Mouse (Mus musculus): Measurements from ENCODE around the gene Frmd8. TPM values are rescaled to one million over a fixed set of nuclear protein-coding genes. Genes with fewer than 3 reads are reported as not detected.
A peak's percentile ranks its signal among the peaks of the same experiment; 100 is the strongest.

The Frmd8 gene
- polyA plus RNA-seq, 1 experiment from 2014 or later: 20.6 TPM

GRCm38 (mm10) chr19:5827456-5828154 lies 47.5 kb downstream of the Frmd8 start:
- H3K4me2 ChIP-seq (ENCODE audit: low read depth, low read length): no peak overlapping the region
- 60% methylated on average over 9 of the region's 9 CpGs for WGBS
- H3K36me3 ChIP-seq (ENCODE audit: control insufficient read depth, insufficient read depth, low read length): 0 out of 2 replicates have a peak, but pooled peaks cover 3% of the 10 kb centered on the region
- no peaks in the 10 kb centered on the region for H3K27me3 ChIP-seq (replicated peaks; ENCODE audit: control insufficient read depth, insufficient read depth, low read length)
- no peak overlapping the region; the same call in 1 of the 2 replicates for H3K27ac ChIP-seq (replicated peaks; ENCODE audit: low read depth, low read length)
- no peak overlapping the region for H3K4me3 ChIP-seq (ENCODE audit: low read depth, low read length)
- DNase-seq (ENCODE audit: low spot score) (no peak), ATAC-seq (ENCODE audit: low read depth) (no peak)
- peaks cover 27% of the 10 kb centered on the region for H3K4me1 ChIP-seq (ENCODE audit: control insufficient read depth, insufficient read depth, low read length)
- H3K9ac ChIP-seq (ENCODE audit: low read depth, low read length): no peak overlapping the region
- no peaks in the 10 kb centered on the region for H3K9me3 ChIP-seq (ENCODE audit: control insufficient read depth, low read length)

GRCm38 (mm10) chr19:5827044-5827443 lies 48.0 kb downstream of the Frmd8 start:
- H3K27me3 ChIP-seq (replicated peaks; ENCODE audit: control insufficient read depth, insufficient read depth, low read length): no peaks in the 10 kb centered on the region
- no peaks in the 10 kb centered on the region for H3K9me3 ChIP-seq (ENCODE audit: control insufficient read depth, low read length)
- no peak overlapping the region for H3K4me2 ChIP-seq (ENCODE audit: low read depth, low read length)
- H3K9ac ChIP-seq (ENCODE audit: low read depth, low read length): no peak overlapping the region
- H3K27ac ChIP-seq (replicated peaks; ENCODE audit: low read depth, low read length): no peak overlapping the region
- 0 out of 2 replicates have a peak, but pooled peaks cover 3% of the 10 kb centered on the region for H3K36me3 ChIP-seq (ENCODE audit: control insufficient read depth, insufficient read depth, low read length)
- no peak for DNase-seq (ENCODE audit: low spot score)
- H3K4me1 ChIP-seq (ENCODE audit: control insufficient read depth, insufficient read depth, low read length): peaks cover 32% of the 10 kb centered on the region
- 64% methylated on average over 6 of the region's 6 CpGs for WGBS
- ATAC-seq (ENCODE audit: low read depth): no peak
- no peak overlapping the region for H3K4me3 ChIP-seq (ENCODE audit: low read depth, low read length)

- Histone ChIP-seq H3K4me1 (ENCODE audit: control insufficient read depth, insufficient read depth, low read length) (peaks cover 32% of the 10 kb centered on the region), H3K4me2 (ENCODE audit: low read depth, low read length) (no peak overlapping the region), H3K27ac (replicated peaks; ENCODE audit: low read depth, low read length) (no peak overlapping the region), H3K9me3 (ENCODE audit: control insufficient read depth, low read length) (no peaks in the 10 kb centered on the region), H3K27me3 (replicated peaks; ENCODE audit: control insufficient read depth, insufficient read depth, low read length) (no peaks in the 10 kb centered on the region), H3K4me3 (ENCODE audit: low read depth, low read length) (no peak overlapping the region), H3K36me3 (ENCODE audit: control insufficient read depth, insufficient read depth, low read length) (0 out of 2 replicates have a peak, but pooled peaks cover 3% of the 10 kb centered on the region), H3K9ac (ENCODE audit: low read depth, low read length) (no peak overlapping the region)
- ATAC-seq (ENCODE audit: low read depth) (no peak), DNase-seq (ENCODE audit: low spot score) (no peak)
- 72% methylated on average over 4 of the region's 4 CpGs for WGBS
Measured at GRCm38 (mm10) chr19:5826731-5827002, 48.4 kb downstream of the Frmd8 start.

- peaks cover 32% of the 10 kb centered on the region for H3K4me1 ChIP-seq (ENCODE audit: control insufficient read depth, insufficient read depth, low read length)
- H3K4me3 ChIP-seq (ENCODE audit: low read depth, low read length): no peak overlapping the region
- no peak overlapping the region; the same call in 1 of the 2 replicates for H3K9ac ChIP-seq (ENCODE audit: low read depth, low read length)
- 84% methylated on average over 5 of the region's 5 CpGs for WGBS
- no peaks in the 10 kb centered on the region for H3K9me3 ChIP-seq (ENCODE audit: control insufficient read depth, low read length)
- no peak overlapping the region for H3K27ac ChIP-seq (replicated peaks; ENCODE audit: low read depth, low read length)
- no peaks in the 10 kb centered on the region for H3K27me3 ChIP-seq (replicated peaks; ENCODE audit: control insufficient read depth, insufficient read depth, low read length)
- 0 out of 2 replicates have a peak, but pooled peaks cover 3% of the 10 kb centered on the region for H3K36me3 ChIP-seq (ENCODE audit: control insufficient read depth, insufficient read depth, low read length)
- ATAC-seq (ENCODE audit: low read depth) (no peak), DNase-seq (ENCODE audit: low spot score) (no peak)
- H3K4me2 ChIP-seq (ENCODE audit: low read depth, low read length): no peak overlapping the region
Measured at GRCm38 (mm10) chr19:5825901-5826730, 49.0 kb downstream of the Frmd8 start.

- H3K9me3 ChIP-seq (ENCODE audit: control insufficient read depth, low read length): no peaks in the 10 kb centered on the region
- ATAC-seq (ENCODE audit: low read depth): peak; percentile 58; the same call in 1 of the 2 replicates
- H3K27ac ChIP-seq (replicated peaks; ENCODE audit: low read depth, low read length): no peak overlapping the region
Measured at GRCm38 (mm10) chr19:5824826-5825617, 50.1 kb downstream of the Frmd8 start.

GRCm38 (mm10) chr19:5824043-5824825 lies 50.8 kb downstream of the Frmd8 start:
- no peak for ATAC-seq (ENCODE audit: low read depth)
- no peak overlapping the region for H3K27ac ChIP-seq (replicated peaks; ENCODE audit: low read depth, low read length)
- 62% methylated on average over 22 of the region's 22 CpGs for WGBS
- 0 out of 2 replicates have a peak, but pooled peaks cover 3% of the 10 kb centered on the region for H3K36me3 ChIP-seq (ENCODE audit: control insufficient read depth, insufficient read depth, low read length)
- H3K4me1 ChIP-seq (ENCODE audit: control insufficient read depth, insufficient read depth, low read length): peaks cover 32% of the 10 kb centered on the region
- no peaks in the 10 kb centered on the region for H3K27me3 ChIP-seq (replicated peaks; ENCODE audit: control insufficient read depth, insufficient read depth, low read length)
- H3K4me3 ChIP-seq (ENCODE audit: low read depth, low read length): no peak overlapping the region
- no peak for DNase-seq (ENCODE audit: low spot score)
- no peak overlapping the region for H3K4me2 ChIP-seq (ENCODE audit: low read depth, low read length)
- no peaks in the 10 kb centered on the region for H3K9me3 ChIP-seq (ENCODE audit: control insufficient read depth, low read length)
- H3K9ac ChIP-seq (ENCODE audit: low read depth, low read length): no peak overlapping the region

More at GRCm38 (mm10) chr19:5824826-5825617, 50.1 kb downstream of the Frmd8 start:
- no peak overlapping the region for H3K4me2 ChIP-seq (ENCODE audit: low read depth, low read length)
- 0 out of 2 replicates have a peak overlapping the region, but pooled peaks have one; percentile 10 for H3K9ac ChIP-seq (ENCODE audit: low read depth, low read length)
- H3K4me1 ChIP-seq (ENCODE audit: control insufficient read depth, insufficient read depth, low read length): peaks cover 32% of the 10 kb centered on the region
- 0 out of 2 replicates have a peak, but pooled peaks cover 3% of the 10 kb centered on the region for H3K36me3 ChIP-seq (ENCODE audit: control insufficient read depth, insufficient read depth, low read length)
- no peak for DNase-seq (ENCODE audit: low spot score)
- 71% methylated on average over 10 of the region's 10 CpGs for WGBS
- no peaks in the 10 kb centered on the region for H3K27me3 ChIP-seq (replicated peaks; ENCODE audit: control insufficient read depth, insufficient read depth, low read length)
- H3K4me3 ChIP-seq (ENCODE audit: low read depth, low read length): no peak overlapping the region

- Histone ChIP-seq H3K4me1 (ENCODE audit: control insufficient read depth, insufficient read depth, low read length) (peaks cover 32% of the 10 kb centered on the region), H3K27me3 (replicated peaks; ENCODE audit: control insufficient read depth, insufficient read depth, low read length) (no peaks in the 10 kb centered on the region), H3K9me3 (ENCODE audit: control insufficient read depth, low read length) (no peaks in the 10 kb centered on the region), H3K27ac (replicated peaks; ENCODE audit: low read depth, low read length) (peak overlapping the region; percentile 17; the same call in 1 of the 2 replicates), H3K36me3 (ENCODE audit: control insufficient read depth, insufficient read depth, low read length) (0 out of 2 replicates have a peak, but pooled peaks cover 3% of the 10 kb centered on the region), H3K4me3 (ENCODE audit: low read depth, low read length) (no peak overlapping the region), H3K4me2 (ENCODE audit: low read depth, low read length) (peak overlapping the region; percentile 24; the same call in 1 of the 2 replicates), H3K9ac (ENCODE audit: low read depth, low read length) (no peak overlapping the region)
- peak; percentile 42 for ATAC-seq (ENCODE audit: low read depth)
- 29% methylated on average over 9 of the region's 9 CpGs for WGBS
- peak; percentile 89 for DNase-seq (ENCODE audit: low spot score)
Measured at GRCm38 (mm10) chr19:5823266-5823839, 51.7 kb downstream of the Frmd8 start.

Measured in embryonic facial prominence, embryonic 14.5 days (tissue).